Mouse (Mus musculus) olfactory bulb, adult 2 months (tissue): ENCODE results near the gene E2f7.

Experiments
- CTCF ChIP-seq: fragments of 200-500 bp; IDR thresholded peaks from 2 replicates; pipeline ENCODE4 v1.5.1; 2012; ENCODE audit warnings: low read depth, mild to moderate bottlenecking, low read length, moderate library complexity; ENCODE audit not compliant: insufficient read depth
- POLR2A ChIP-seq: fragments of 200-500 bp; IDR thresholded peaks from 2 replicates; pipeline ENCODE4 v1.6.1; 2012; ENCODE audit warnings: mild to moderate bottlenecking, low read depth, low read length, moderate library complexity; ENCODE audit not compliant: insufficient read depth

- no peak for TF ChIP-seq CTCF
- TF ChIP-seq POLR2A, result no peak
Observed at GRCm38 (mm10) chr10:110794564-110795205, 49.4 kb downstream of the E2f7 start.
